Mouse (Mus musculus) lung, postnatal 36 days (tissue): ENCODE measurements around the gene Eya3.

ENCODE experiments used
- DNase-seq: peaks from one replicate; pipeline ENCODE4 v3.0.0; 2022; ENCODE audit warnings: mixed read lengths

Eya3 gene

GRCm38 (mm10) chr4:132638461-132639190, at the start of gene Eya3:
Gene Eya3 (plus strand): TSS chr4:132638987.
- peak; percentile 98 for DNase-seq

- DNase-seq: no peak
These were observed 48.1 kb upstream of the Eya3 start for GRCm38 (mm10) chr4:132590642-132591041.

GRCm38 (mm10) chr4:132592958-132593357, 45.8 kb upstream of the Eya3 start:
- peak; percentile 82 for DNase-seq

GRCm38 (mm10) chr4:132594191-132594590, 44.6 kb upstream of the Eya3 start:
- peak; percentile 43 for DNase-seq

GRCm38 (mm10) chr4:132598861-132599260, 39.9 kb upstream of the Eya3 start:
- DNase-seq: no peak

- DNase-seq: no peak
These were observed 39.0 kb upstream of the Eya3 start for GRCm38 (mm10) chr4:132599764-132600163.

- peak; percentile 43 for DNase-seq
These were observed 38.3 kb upstream of the Eya3 start for GRCm38 (mm10) chr4:132600465-132600864.

- peak; percentile 11 for DNase-seq
These were observed 37.5 kb upstream of the Eya3 start for GRCm38 (mm10) chr4:132601242-132601641.

- no peak for DNase-seq
These were observed 35.3 kb upstream of the Eya3 start for GRCm38 (mm10) chr4:132603468-132603867.

GRCm38 (mm10) chr4:132605816-132606215, 33.0 kb upstream of the Eya3 start:
- peak; percentile 70 for DNase-seq

- no peak for DNase-seq
These were observed 30.6 kb upstream of the Eya3 start for GRCm38 (mm10) chr4:132608147-132608546.

- DNase-seq: no peak
These were observed 28.3 kb upstream of the Eya3 start for GRCm38 (mm10) chr4:132610301-132610984.

- no peak for DNase-seq
These were observed 27.5 kb upstream of the Eya3 start for GRCm38 (mm10) chr4:132611320-132611719.

GRCm38 (mm10) chr4:132617873-132618272, 20.9 kb upstream of the Eya3 start:
- DNase-seq: peak; percentile 60

- peak; percentile 63 for DNase-seq
These were observed 19.9 kb upstream of the Eya3 start for GRCm38 (mm10) chr4:132618850-132619375.

- DNase-seq: no peak
These were observed 18.7 kb upstream of the Eya3 start for GRCm38 (mm10) chr4:132620134-132620533.

- DNase-seq: no peak
These were observed 17.3 kb upstream of the Eya3 start for GRCm38 (mm10) chr4:132621287-132622068.

GRCm38 (mm10) chr4:132624034-132624657, 14.6 kb upstream of the Eya3 start:
- no peak for DNase-seq

- peak; percentile 70 for DNase-seq
These were observed 10.0 kb upstream of the Eya3 start for GRCm38 (mm10) chr4:132628830-132629229.

- no peak for DNase-seq
These were observed 2.8 kb upstream of the Eya3 start for GRCm38 (mm10) chr4:132635971-132636370.

- peak; percentile 59 for DNase-seq
These were observed 2.2 kb upstream of the Eya3 start for GRCm38 (mm10) chr4:132636554-132636953.

- DNase-seq: peak; percentile 14
These were observed 465 bp downstream of the Eya3 start for GRCm38 (mm10) chr4:132639191-132639713.
